Mouse (Mus musculus) hindbrain, embryonic 16.5 days (tissue): ENCODE measurements around the gene Dscam. TPM values are rescaled to one million over a fixed set of nuclear protein-coding genes. Genes with fewer than 3 reads are reported as not detected.

Experiments
- ATAC-seq: fragments of 200-750 bp; cut with Nextera tagmentation; 2 replicates; pipeline ENCODE4 v1.8.0; 2017; ENCODE audit warnings: moderate TSS enrichment, moderate library complexity
- H3K27ac ChIP-seq: fragments of 300-500 bp; sonication (generic); 2 replicates; pipeline ENCODE4 v1.5.1; 2014; ENCODE audit warnings: low read depth, mild to moderate bottlenecking, control low read depth, low read length, moderate library complexity
- H3K27me3 ChIP-seq: fragments of 300-500 bp; sonication (generic); replicated peaks from 2 replicates; pipeline ENCODE4 v1.6.1; 2014; ENCODE audit warnings: low read length; ENCODE audit not compliant: control insufficient read depth, insufficient read depth
- H3K36me3 ChIP-seq: fragments of 300-500 bp; sonication (generic); 2 replicates; pipeline ENCODE4 v1.6.1; 2014; ENCODE audit warnings: mild to moderate bottlenecking, low read length, moderate library complexity, mixed read lengths; ENCODE audit not compliant: control insufficient read depth, insufficient read depth
- H3K4me1 ChIP-seq: fragments of 300-500 bp; sonication (generic); 2 replicates; pipeline ENCODE4 v1.6.1; 2014; ENCODE audit warnings: low read depth, low read length; ENCODE audit not compliant: control insufficient read depth, insufficient read depth
- H3K4me2 ChIP-seq: fragments of 300-500 bp; sonication (generic); 2 replicates; pipeline ENCODE4 v1.6.1; 2014; ENCODE audit warnings: mild to moderate bottlenecking, low read length, control low read depth, moderate library complexity
- H3K4me3 ChIP-seq: fragments of 300-500 bp; sonication (generic); 2 replicates; pipeline ENCODE4 v1.5.1; 2014; ENCODE audit warnings: mild to moderate bottlenecking, low read length, control low read depth, moderate library complexity
- H3K9ac ChIP-seq: fragments of 300-500 bp; sonication (generic); 2 replicates; pipeline ENCODE4 v1.6.1; 2014; ENCODE audit warnings: low read depth, mild to moderate bottlenecking, control low read depth, low read length, moderate library complexity
- H3K9me3 ChIP-seq: fragments of 300-500 bp; sonication (generic); 2 replicates; pipeline ENCODE4 v1.6.1; 2014; ENCODE audit warnings: mild to moderate bottlenecking, low read length, moderate library complexity; ENCODE audit not compliant: control insufficient read depth
- WGBS: fragments of 180-500 bp; shearing (Covaris S2); extraction: QIAGEN DNeasy Blood & Tissue Kit; methylation state at CpG from one replicate; pipeline ENCODE4 v1.1.7; 2014; 5-methylcytosine and 5-hydroxymethylcytosine counted together
- polyA plus RNA-seq: library from polyadenylated mRNA; unstranded; fragments of >200 nt; fragmentation: Nextera tagmentation; extraction: Ambion mirVana; gene quantifications from 2 replicates; pipeline ENCODE4 v1.2.1, GENCODE M21; 2015

Dscam gene
- polyA plus RNA-seq, 1 experiment from 2014 or later: 13.1 TPM

GRCm38 (mm10) chr16:96877271-96877670 is 293.3 kb downstream of the Dscam start:
- Histone ChIP-seq H3K9me3 (no peaks in the 10 kb centered on the region), H3K27me3 (no peaks in the 10 kb centered on the region), H3K36me3 (no peaks in the 10 kb centered on the region), H3K9ac (no peak overlapping the region), H3K4me1 (peaks cover 5% of the 10 kb centered on the region), H3K27ac (no peak overlapping the region), H3K4me2 (no peak overlapping the region), H3K4me3 (no peak overlapping the region)
- ATAC-seq: no peak
- 77% methylated on average over 4 of the region's 4 CpGs for WGBS

GRCm38 (mm10) chr16:96872799-96873198 is 297.8 kb downstream of the Dscam start:
- Histone ChIP-seq H3K27me3 (no peaks in the 10 kb centered on the region), H3K27ac (peak overlapping the region; percentile 23; the same call in 1 of the 2 replicates), H3K36me3 (no peaks in the 10 kb centered on the region), H3K9me3 (no peaks in the 10 kb centered on the region), H3K4me3 (no peak overlapping the region), H3K4me2 (no peak overlapping the region), H3K9ac (no peak overlapping the region), H3K4me1 (peaks cover 5% of the 10 kb centered on the region)
- WGBS: 29% methylated on average over 7 of the region's 7 CpGs
- ATAC-seq: no peak

- Histone ChIP-seq H3K4me2 (no peak overlapping the region), H3K36me3 (no peaks in the 10 kb centered on the region), H3K9ac (no peak overlapping the region), H3K9me3 (no peaks in the 10 kb centered on the region), H3K27ac (no peak overlapping the region), H3K4me1 (no peaks in the 10 kb centered on the region; the same call in 1 of the 2 replicates), H3K4me3 (no peak overlapping the region), H3K27me3 (no peaks in the 10 kb centered on the region)
- WGBS: 42% methylated on average over 2 of the region's 2 CpGs
- ATAC-seq: no peak
Measured at GRCm38 (mm10) chr16:96857571-96857970, 313.0 kb downstream of the Dscam start.

GRCm38 (mm10) chr16:96855060-96855459 is 315.5 kb downstream of the Dscam start:
- no peak overlapping the region for H3K9ac ChIP-seq
- H3K4me2 ChIP-seq: no peak overlapping the region
- H3K4me3 ChIP-seq: no peak overlapping the region
- H3K36me3 ChIP-seq: no peaks in the 10 kb centered on the region
- 41% methylated on average over 4 of the region's 4 CpGs for WGBS
- peak; percentile 64; the same call in 1 of the 2 replicates for ATAC-seq
- no peak overlapping the region for H3K27ac ChIP-seq
- no peaks in the 10 kb centered on the region for H3K9me3 ChIP-seq
- H3K4me1 ChIP-seq: no peaks in the 10 kb centered on the region; the same call in 1 of the 2 replicates
- no peaks in the 10 kb centered on the region for H3K27me3 ChIP-seq

- Histone ChIP-seq H3K27me3 (no peaks in the 10 kb centered on the region), H3K9ac (no peak overlapping the region), H3K9me3 (no peaks in the 10 kb centered on the region), H3K36me3 (no peaks in the 10 kb centered on the region), H3K4me1 (no peaks in the 10 kb centered on the region; the same call in 1 of the 2 replicates), H3K4me2 (no peak overlapping the region), H3K27ac (no peak overlapping the region), H3K4me3 (no peak overlapping the region)
- no peak for ATAC-seq
- 22% methylated on average over 4 of the region's 4 CpGs for WGBS
Measured at GRCm38 (mm10) chr16:96852383-96852782, 318.2 kb downstream of the Dscam start.

- ATAC-seq: no peak
- Histone ChIP-seq H3K27me3 (no peaks in the 10 kb centered on the region), H3K4me3 (no peak overlapping the region), H3K9ac (no peak overlapping the region), H3K36me3 (no peaks in the 10 kb centered on the region), H3K9me3 (no peaks in the 10 kb centered on the region), H3K4me1 (peaks cover 10% of the 10 kb centered on the region), H3K4me2 (no peak overlapping the region), H3K27ac (no peak overlapping the region)
- WGBS: 72% methylated on average over 6 of the region's 6 CpGs
Measured at GRCm38 (mm10) chr16:96848916-96849315, 321.6 kb downstream of the Dscam start.

- Histone ChIP-seq H3K9ac (no peak overlapping the region), H3K4me2 (no peak overlapping the region), H3K36me3 (no peaks in the 10 kb centered on the region), H3K9me3 (no peaks in the 10 kb centered on the region), H3K27ac (0 out of 2 replicates have a peak overlapping the region, but pooled peaks have one; percentile 9), H3K4me1 (peaks cover 13% of the 10 kb centered on the region), H3K4me3 (no peak overlapping the region), H3K27me3 (no peaks in the 10 kb centered on the region)
- WGBS: 19% methylated on average over 1 of the region's 1 CpGs
- no peak for ATAC-seq
Measured at GRCm38 (mm10) chr16:96846585-96846984, 324.0 kb downstream of the Dscam start.

GRCm38 (mm10) chr16:96846113-96846512 is 324.4 kb downstream of the Dscam start:
- H3K4me1 ChIP-seq: peaks cover 13% of the 10 kb centered on the region
- H3K9me3 ChIP-seq: no peaks in the 10 kb centered on the region
- 33% methylated on average over 3 of the region's 3 CpGs for WGBS
- H3K4me2 ChIP-seq: no peak overlapping the region
- no peaks in the 10 kb centered on the region for H3K27me3 ChIP-seq
- peak; percentile 59 for ATAC-seq
- no peak overlapping the region for H3K4me3 ChIP-seq
- H3K27ac ChIP-seq: no peak overlapping the region; the same call in 1 of the 2 replicates
- H3K9ac ChIP-seq: no peak overlapping the region
- no peaks in the 10 kb centered on the region for H3K36me3 ChIP-seq

GRCm38 (mm10) chr16:96845475-96846098 is 325.0 kb downstream of the Dscam start:
- no peak for ATAC-seq
- Histone ChIP-seq H3K4me3 (no peak overlapping the region), H3K9ac (no peak overlapping the region), H3K36me3 (no peaks in the 10 kb centered on the region), H3K27ac (peak overlapping the region; percentile 1; the same call in 1 of the 2 replicates), H3K27me3 (no peaks in the 10 kb centered on the region), H3K4me2 (no peak overlapping the region), H3K9me3 (no peaks in the 10 kb centered on the region), H3K4me1 (peaks cover 13% of the 10 kb centered on the region)
- WGBS: 62% methylated on average over 3 of the region's 3 CpGs
